Mouse (Mus musculus): ENCODE results near the gene Foxo1.

GRCm38 (mm10) chr3:52347980-52348622, 80.0 kb downstream of the Foxo1 start:
- TF ChIP-seq CTCF (IDR thresholded peaks at IDR 0.05) (no peak), EP300 (IDR thresholded peaks at IDR 0.05) (peak; percentile 28; the same call in 1 of the 2 replicates)

Data from lung, postnatal 0 days (tissue).